Mouse (Mus musculus) ES-Bruce4 (cell line): ENCODE measurements at regions not wholly inside any gene's neighbourhood (a gene's known extent, or its start where the extent isn't known, plus 50 kb on each side); places are given as distances from the start of the nearest gene placed in this dataset.

Source experiments
- H3K27ac ChIP-seq: 2 replicates; pipeline ENCODE4 v1.5.1; 2012; ENCODE audit warnings: low read length, inconsistent platforms; ENCODE audit not compliant: insufficient read depth
- H3K27me3 ChIP-seq: 2 replicates; pipeline ENCODE4 v1.6.1; 2012; ENCODE audit warnings: mild to moderate bottlenecking, low read length, inconsistent platforms; ENCODE audit not compliant: control insufficient read depth, poor library complexity, insufficient read depth, severe bottlenecking
- H3K36me3 ChIP-seq: 2 replicates; pipeline ENCODE4 v1.6.1; 2012; ENCODE audit warnings: inconsistent platforms, mild to moderate bottlenecking, low read length, moderate library complexity; ENCODE audit not compliant: control insufficient read depth, poor library complexity, insufficient read depth, severe bottlenecking
- H3K4me1 ChIP-seq: one replicate; pipeline ENCODE4 v1.8.1; 2011; ENCODE audit warnings: low read length; ENCODE audit not compliant: control insufficient read depth, insufficient read depth
- H3K4me3 ChIP-seq: 2 replicates; pipeline ENCODE4 v1.5.1; 2011; ENCODE audit warnings: low read depth, mild to moderate bottlenecking, low read length
- H3K9ac ChIP-seq: 2 replicates; pipeline ENCODE4 v1.6.1; 2012; ENCODE audit warnings: low read depth, mild to moderate bottlenecking, inconsistent platforms; ENCODE audit not compliant: poor library complexity, severe bottlenecking
- H3K9me3 ChIP-seq: replicated peaks from 2 replicates; pipeline ENCODE4 v1.6.1; 2012; ENCODE audit warnings: mild to moderate bottlenecking, low read length, inconsistent platforms; ENCODE audit not compliant: control insufficient read depth, poor library complexity, insufficient read depth, severe bottlenecking
- CTCF ChIP-seq: IDR thresholded peaks from one replicate; pipeline ENCODE4 v1.8.1; 2011; ENCODE audit warnings: low read depth, low read length
- EP300 ChIP-seq: IDR thresholded peaks from 2 replicates; pipeline ENCODE4 v1.6.1; 2011; ENCODE audit warnings: low read depth, low read length; ENCODE audit not compliant: insufficient read depth
- POLR2A ChIP-seq: IDR thresholded peaks from one replicate; pipeline ENCODE4 v1.8.1; 2011; ENCODE audit warnings: low read length; ENCODE audit not compliant: insufficient read depth

DNA sequence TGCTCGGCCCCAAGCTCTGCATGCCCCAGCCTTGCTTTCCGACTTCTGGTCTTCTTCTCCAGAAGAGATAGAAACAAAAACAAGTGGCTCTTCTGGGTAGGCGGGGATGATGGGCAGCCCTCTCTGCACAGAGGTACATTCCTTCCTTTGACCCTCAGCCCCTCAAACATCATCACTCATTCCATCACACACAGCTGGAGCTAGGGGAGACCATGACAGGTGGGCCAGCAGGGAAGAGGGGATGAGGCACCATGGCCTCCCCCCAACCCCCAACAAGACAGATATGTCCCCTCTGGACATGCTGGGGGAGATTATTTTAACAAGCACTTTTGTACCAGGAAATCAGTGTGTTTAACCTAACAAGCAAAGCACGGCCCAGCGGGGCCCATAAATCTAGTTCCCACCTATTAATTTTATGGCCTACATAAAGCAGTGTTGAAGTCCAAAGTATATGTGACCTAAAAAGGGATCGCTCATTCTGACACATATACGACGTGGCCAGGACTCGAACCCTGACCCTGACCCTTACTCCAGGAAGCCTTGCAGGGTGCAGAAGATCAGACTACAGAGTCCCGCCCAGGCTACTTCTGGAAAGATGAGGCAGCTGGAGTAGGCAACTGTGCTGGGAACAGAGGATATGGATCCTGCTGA, 183.7 kb downstream of the Cyp26b1 start:
- TF ChIP-seq POLR2A: no peak
- no peaks in the 10 kb centered on the region for H3K36me3 ChIP-seq
- H3K4me3 ChIP-seq: no peak overlapping the region
- no peaks in the 10 kb centered on the region for H3K4me1 ChIP-seq
- no peak overlapping the region for H3K9ac ChIP-seq
- H3K27ac ChIP-seq: no peak overlapping the region
- H3K27me3 ChIP-seq: no peaks in the 10 kb centered on the region
- H3K9me3 ChIP-seq: no peaks in the 10 kb centered on the region

DNA sequence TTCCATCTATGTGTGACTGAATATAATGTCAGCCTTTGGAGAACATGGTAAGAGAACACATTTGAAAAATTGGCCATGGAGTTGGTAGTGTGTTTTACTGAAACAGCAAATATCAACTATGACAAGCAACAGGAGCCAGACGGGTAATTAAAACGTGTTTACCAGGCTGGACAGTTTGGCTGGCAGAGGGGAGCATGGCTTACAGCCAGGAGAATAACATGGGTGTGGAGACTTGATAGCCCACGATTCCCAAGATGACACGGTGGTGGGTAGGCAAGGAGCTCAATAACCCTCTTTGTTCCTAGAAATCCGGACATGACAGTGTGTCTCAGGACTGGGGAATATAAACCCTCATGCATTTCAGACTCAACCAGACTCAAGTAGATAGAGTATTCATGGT, 185.2 kb downstream of the Cyp26b1 start:
- TF ChIP-seq EP300: no peak
- TF ChIP-seq CTCF: no peak
- TF ChIP-seq POLR2A: no peak
- H3K4me1 ChIP-seq: no peaks in the 10 kb centered on the region
- no peak overlapping the region for H3K27ac ChIP-seq
- no peak overlapping the region for H3K9ac ChIP-seq
- no peaks in the 10 kb centered on the region for H3K36me3 ChIP-seq
- no peak overlapping the region for H3K4me3 ChIP-seq
- H3K27me3 ChIP-seq: no peaks in the 10 kb centered on the region
- no peaks in the 10 kb centered on the region for H3K9me3 ChIP-seq

DNA sequence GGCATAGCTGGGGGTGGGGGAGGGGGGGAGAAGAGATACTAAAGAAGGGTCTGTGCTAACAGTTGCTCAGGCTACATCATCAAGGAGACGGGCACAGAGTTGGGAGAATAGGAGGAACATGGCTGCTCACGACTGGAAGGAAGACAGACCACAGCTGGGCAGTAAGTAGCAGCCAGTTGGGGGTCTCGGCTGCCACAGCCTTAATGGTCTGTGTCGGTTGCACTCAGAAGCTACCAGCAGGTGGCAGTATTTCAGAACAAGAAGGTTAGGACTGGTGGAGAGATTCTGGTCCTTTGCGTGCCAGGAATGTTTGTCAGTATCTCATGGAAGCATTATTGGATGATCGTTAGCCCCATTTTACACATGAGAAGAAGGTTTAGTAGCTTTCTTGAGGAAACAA, 185.9 kb downstream of the Cyp26b1 start:
- peak; percentile 65 for TF ChIP-seq CTCF
- TF ChIP-seq EP300: no peak
- Histone ChIP-seq H3K27ac (no peak overlapping the region), H3K9ac (no peak overlapping the region), H3K4me3 (no peak overlapping the region), H3K4me1 (no peaks in the 10 kb centered on the region), H3K27me3 (no peaks in the 10 kb centered on the region), H3K9me3 (no peaks in the 10 kb centered on the region), H3K36me3 (no peaks in the 10 kb centered on the region)

DNA sequence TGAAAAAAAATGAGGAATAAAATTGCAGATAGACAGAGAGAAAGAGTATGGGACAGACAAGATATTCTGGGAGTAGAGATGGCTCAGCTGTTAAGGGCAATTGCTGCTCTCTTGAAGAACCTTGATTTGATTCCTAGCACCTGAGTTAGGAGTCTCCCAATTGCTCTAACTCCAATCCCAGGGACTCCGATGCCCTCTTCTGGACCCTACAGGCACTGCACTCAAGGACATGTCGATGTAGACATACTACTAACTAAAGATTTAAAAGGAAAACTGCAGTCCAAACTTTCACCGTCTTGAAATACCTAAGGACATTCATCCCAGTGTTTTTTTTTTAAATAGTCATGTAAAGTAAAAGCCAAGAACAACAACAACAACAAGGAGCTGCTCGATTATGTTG, 189.0 kb downstream of the Cyp26b1 start:
- H3K27me3 ChIP-seq: no peaks in the 10 kb centered on the region
- H3K9me3 ChIP-seq: no peaks in the 10 kb centered on the region
- H3K36me3 ChIP-seq: no peaks in the 10 kb centered on the region
- TF ChIP-seq EP300: no peak
- TF ChIP-seq CTCF: peak; percentile 56
- H3K9ac ChIP-seq: no peak overlapping the region
- H3K4me1 ChIP-seq: no peaks in the 10 kb centered on the region
- H3K4me3 ChIP-seq: no peak overlapping the region
- no peak overlapping the region for H3K27ac ChIP-seq

DNA sequence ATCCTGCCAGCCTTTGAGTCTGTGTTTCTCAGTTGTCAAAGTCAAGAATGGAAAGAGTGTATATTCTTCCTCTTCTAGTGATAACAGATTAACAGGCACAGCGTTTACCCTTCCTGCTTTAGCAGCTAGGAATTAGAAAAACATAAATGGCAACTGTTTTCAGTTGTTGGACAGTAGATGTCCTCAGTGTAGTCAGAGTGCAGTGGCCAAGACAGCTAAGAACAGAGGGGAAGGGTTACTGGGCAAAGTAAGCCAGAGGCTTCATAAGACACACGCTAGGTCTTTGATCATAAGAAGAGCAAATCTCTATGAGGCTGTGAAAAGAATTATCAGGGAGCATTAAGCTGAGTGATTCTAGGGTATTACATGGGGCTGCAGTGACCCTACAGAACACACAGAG, 191.3 kb downstream of the Cyp26b1 start:
- Histone ChIP-seq H3K36me3 (no peaks in the 10 kb centered on the region), H3K9me3 (no peaks in the 10 kb centered on the region), H3K9ac (no peak overlapping the region), H3K27ac (no peak overlapping the region), H3K27me3 (no peaks in the 10 kb centered on the region), H3K4me1 (no peaks in the 10 kb centered on the region), H3K4me3 (no peak overlapping the region)
- TF ChIP-seq EP300: no peak

DNA sequence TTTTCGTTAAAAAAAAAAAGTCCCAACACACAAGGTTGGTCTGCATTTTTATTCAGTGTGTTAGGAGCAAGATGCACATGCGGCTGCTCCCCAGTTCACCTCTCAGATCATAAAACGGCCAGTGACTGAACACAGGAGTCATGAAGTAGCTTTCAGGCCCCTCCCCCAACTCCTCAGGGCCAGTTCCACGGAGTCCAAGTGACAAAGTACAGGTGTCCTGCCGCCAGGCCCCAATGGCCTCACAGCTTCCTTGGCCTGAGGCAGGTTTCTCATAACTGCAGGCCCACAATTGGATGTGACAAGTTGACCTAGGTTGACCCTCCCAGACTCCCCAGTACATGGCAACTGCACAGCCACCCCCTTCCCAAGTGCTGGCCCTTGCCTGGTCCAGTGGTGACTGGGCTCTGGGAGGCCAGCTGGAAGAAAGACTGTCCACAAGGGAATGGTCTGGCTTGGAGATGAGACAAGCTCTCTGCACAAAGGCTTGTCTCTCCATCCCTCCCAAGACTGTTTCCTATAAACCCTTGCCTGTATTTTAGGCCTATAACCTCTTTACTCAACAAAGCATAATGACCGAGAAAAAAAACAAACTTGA, 199.1 kb downstream of the Cyp26b1 start:
- Histone ChIP-seq H3K4me3 (no peak overlapping the region), H3K27ac (no peak overlapping the region), H3K27me3 (no peaks in the 10 kb centered on the region), H3K4me1 (no peaks in the 10 kb centered on the region), H3K9me3 (no peaks in the 10 kb centered on the region), H3K9ac (no peak overlapping the region), H3K36me3 (no peaks in the 10 kb centered on the region)
- TF ChIP-seq EP300 (no peak), CTCF (no peak), POLR2A (no peak)
